Mouse (Mus musculus) heart, embryonic 14.5 days (tissue): ENCODE data around the gene Rwdd3. TPM values are rescaled to one million over a fixed set of nuclear protein-coding genes. Genes with fewer than 3 reads are reported as not detected.

ENCODE experiments used
- ATAC-seq: fragments of 200-750 bp; cut with Nextera tagmentation; 2 replicates; pipeline ENCODE4 v1.8.0; 2017; ENCODE audit warnings: low read depth, moderate TSS enrichment; ENCODE audit not compliant: insufficient number of reproducible peaks, insufficient read depth, low FRiP score
- H3K27ac ChIP-seq, 2 experiments: fragments of 200-500 bp in 1 of 2; fragments of 300-500 bp in 1 of 2; sonication (generic) in 1 of 2; replicated peaks in 1 of 2; 2 replicates each; pipeline ENCODE4 v1.5.1; 2012 to 2014; ENCODE audit warnings: low read depth in 2 of 2, low read length in 2 of 2, control low read depth in 1 of 2, mild to moderate bottlenecking in 1 of 2, mixed read lengths in 1 of 2; ENCODE audit not compliant: control insufficient read depth in 1 of 2, insufficient read depth in 1 of 2
- H3K27me3 ChIP-seq: fragments of 300-500 bp; sonication (generic); 2 replicates; pipeline ENCODE4 v1.6.1; 2014; ENCODE audit warnings: mild to moderate bottlenecking, low read length, control low read depth; ENCODE audit not compliant: control insufficient read depth, insufficient read depth
- H3K36me3 ChIP-seq: fragments of 300-500 bp; sonication (generic); 2 replicates; pipeline ENCODE4 v1.6.1; 2014; ENCODE audit warnings: mild to moderate bottlenecking, control low read depth, low read length, mixed read lengths; ENCODE audit not compliant: control insufficient read depth, insufficient read depth
- H3K4me1 ChIP-seq, 2 experiments: fragments of 200-500 bp in 1 of 2; fragments of 300-500 bp in 1 of 2; sonication (generic) in 1 of 2; 2 replicates each; pipeline ENCODE4 v1.6.1; 2012 to 2014; ENCODE audit warnings: low read length in 2 of 2, control low read depth in 1 of 2, mixed read lengths in 1 of 2; ENCODE audit not compliant: control insufficient read depth in 2 of 2, insufficient read depth in 2 of 2
- H3K4me2 ChIP-seq: fragments of 300-500 bp; sonication (generic); 2 replicates; pipeline ENCODE4 v1.6.1; 2014; ENCODE audit warnings: mild to moderate bottlenecking, low read length
- H3K4me3 ChIP-seq, 2 experiments: fragments of 200-500 bp in 1 of 2; fragments of 300-500 bp in 1 of 2; sonication (generic) in 1 of 2; 2 replicates each; pipeline ENCODE4 v1.5.1; 2012 to 2014; ENCODE audit warnings: low read length in 2 of 2, mild to moderate bottlenecking in 2 of 2, control low read depth in 1 of 2, low read depth in 1 of 2, moderate library complexity in 1 of 2; ENCODE audit not compliant: control insufficient read depth in 1 of 2, insufficient read depth in 1 of 2
- H3K9ac ChIP-seq: fragments of 300-500 bp; sonication (generic); 2 replicates; pipeline ENCODE4 v1.6.1; 2014; ENCODE audit warnings: mild to moderate bottlenecking, low read length
- H3K9me3 ChIP-seq: fragments of 300-500 bp; sonication (generic); 2 replicates; pipeline ENCODE4 v1.6.1; 2016; ENCODE audit warnings: low read length, control low read depth; ENCODE audit not compliant: control insufficient read depth
- WGBS: fragments of 180-500 bp; shearing (Covaris S2); extraction: QIAGEN DNeasy Blood & Tissue Kit; methylation state at CpG from one replicate; pipeline ENCODE4 v1.1.7; 2014; 5-methylcytosine and 5-hydroxymethylcytosine counted together
- polyA plus RNA-seq: library from polyadenylated mRNA; unstranded; fragments of >200 nt; fragmentation: Nextera tagmentation; extraction: Ambion mirVana; gene quantifications from 2 replicates; pipeline ENCODE4 v1.2.1, GENCODE M21; 2014

Gene Rwdd3
- polyA plus RNA-seq, 1 experiment from 2014 or later: 4.0 TPM

GRCm38 (mm10) chr3:121133039-121133438, 38.5 kb downstream of the Rwdd3 start:
- no peak overlapping the region for H3K9ac ChIP-seq
- no peak overlapping the region for H3K27ac ChIP-seq
- H3K27me3 ChIP-seq: no peaks in the 10 kb centered on the region
- 79% methylated on average over 5 of the region's 5 CpGs for WGBS
- no peaks in the 10 kb centered on the region for H3K9me3 ChIP-seq
- no peak for ATAC-seq
- H3K4me2 ChIP-seq: no peak overlapping the region
- no peaks in the 10 kb centered on the region for H3K4me1 ChIP-seq
- no peak overlapping the region for H3K4me3 ChIP-seq
- no peaks in the 10 kb centered on the region for H3K36me3 ChIP-seq

- WGBS: 73% methylated on average over 2 of the region's 2 CpGs
- H3K9ac ChIP-seq: no peak overlapping the region
- H3K9me3 ChIP-seq: no peaks in the 10 kb centered on the region
- H3K4me3 ChIP-seq: no peak overlapping the region
- H3K27ac ChIP-seq: no peak overlapping the region
- H3K4me2 ChIP-seq: no peak overlapping the region
- H3K36me3 ChIP-seq: no peaks in the 10 kb centered on the region
- no peaks in the 10 kb centered on the region for H3K4me1 ChIP-seq
- ATAC-seq: no peak
- no peaks in the 10 kb centered on the region for H3K27me3 ChIP-seq
Measured at GRCm38 (mm10) chr3:121127171-121127570, 44.3 kb downstream of the Rwdd3 start.

GRCm38 (mm10) chr3:121126476-121126875, 45.0 kb downstream of the Rwdd3 start:
- H3K9ac ChIP-seq: no peak overlapping the region
- H3K4me2 ChIP-seq: no peak overlapping the region
- H3K4me3 ChIP-seq: no peak overlapping the region
- no peak overlapping the region for H3K27ac ChIP-seq
- H3K36me3 ChIP-seq: no peaks in the 10 kb centered on the region
- H3K27me3 ChIP-seq: no peaks in the 10 kb centered on the region
- no peaks in the 10 kb centered on the region for H3K9me3 ChIP-seq
- WGBS: 63% methylated on average over 5 of the region's 5 CpGs
- ATAC-seq: no peak
- H3K4me1 ChIP-seq: no peaks in the 10 kb centered on the region

GRCm38 (mm10) chr3:121121072-121121471, 50.4 kb downstream of the Rwdd3 start:
- Histone ChIP-seq H3K9ac (no peak overlapping the region), H3K4me3 (no peak overlapping the region), H3K27me3 (no peaks in the 10 kb centered on the region), H3K9me3 (no peaks in the 10 kb centered on the region), H3K4me2 (no peak overlapping the region), H3K36me3 (no peaks in the 10 kb centered on the region), H3K27ac (no peak overlapping the region), H3K4me1 (no peaks in the 10 kb centered on the region)
- 83% methylated on average over 5 of the region's 5 CpGs for WGBS
- no peak for ATAC-seq

GRCm38 (mm10) chr3:121116590-121116989, 54.9 kb downstream of the Rwdd3 start:
- Histone ChIP-seq H3K4me1 (no peaks in the 10 kb centered on the region), H3K9ac (no peak overlapping the region), H3K4me2 (no peak overlapping the region), H3K27me3 (no peaks in the 10 kb centered on the region), H3K36me3 (no peaks in the 10 kb centered on the region), H3K4me3 (no peak overlapping the region), H3K9me3 (no peaks in the 10 kb centered on the region), H3K27ac (no peak overlapping the region)
- ATAC-seq: no peak
- WGBS: 76% methylated on average over 13 of the region's 13 CpGs

- Histone ChIP-seq H3K36me3 (no peaks in the 10 kb centered on the region), H3K9me3 (no peaks in the 10 kb centered on the region), H3K27ac (no peak overlapping the region), H3K4me3 (no peak overlapping the region), H3K9ac (no peak overlapping the region), H3K4me2 (no peak overlapping the region), H3K4me1 (no peaks in the 10 kb centered on the region), H3K27me3 (no peaks in the 10 kb centered on the region)
- no peak for ATAC-seq
- 83% methylated on average over 5 of the region's 5 CpGs for WGBS
Measured at GRCm38 (mm10) chr3:121116067-121116466, 55.4 kb downstream of the Rwdd3 start.

GRCm38 (mm10) chr3:121111068-121111467, 60.4 kb downstream of the Rwdd3 start:
- no peaks in the 10 kb centered on the region for H3K27me3 ChIP-seq
- no peaks in the 10 kb centered on the region for H3K4me1 ChIP-seq
- H3K4me2 ChIP-seq: no peak overlapping the region
- 89% methylated on average over 8 of the region's 8 CpGs for WGBS
- ATAC-seq: no peak
- H3K36me3 ChIP-seq: no peaks in the 10 kb centered on the region
- no peak overlapping the region for H3K27ac ChIP-seq
- no peaks in the 10 kb centered on the region for H3K9me3 ChIP-seq
- H3K4me3 ChIP-seq: no peak overlapping the region
- no peak overlapping the region for H3K9ac ChIP-seq

GRCm38 (mm10) chr3:121110430-121110829, 61.1 kb downstream of the Rwdd3 start:
- ATAC-seq: no peak
- Histone ChIP-seq H3K4me3 (no peak overlapping the region), H3K27me3 (no peaks in the 10 kb centered on the region), H3K9me3 (no peaks in the 10 kb centered on the region), H3K36me3 (no peaks in the 10 kb centered on the region), H3K4me1 (no peaks in the 10 kb centered on the region), H3K4me2 (no peak overlapping the region), H3K27ac (no peak overlapping the region), H3K9ac (no peak overlapping the region)
- 82% methylated on average over 7 of the region's 7 CpGs for WGBS
